Mouse (Mus musculus) adrenal gland, adult (tissue): ENCODE measurements around the gene Stac3.

Source experiments
- DNase-seq, 2 experiments: peaks; one replicate each; pipeline ENCODE4 v3.0.0; 2022 to 2023; ENCODE audit warnings: low spot score in 1 of 2; ENCODE audit not compliant: inconsistent age in 2 of 2

The Stac3 gene

GRCm38 (mm10) chr10:127522088-127522581 is 20.6 kb downstream of the Stac3 start, which contains the start of gene Shmt2:
Gene Shmt2 (minus strand): TSS chr10:127522444.
- peak; percentile 85 to 95 for DNase-seq

GRCm38 (mm10) chr10:127524646-127525255 is 23.3 kb downstream of the Stac3 start:
- DNase-seq, result no peak

- no peak for DNase-seq
Measured at GRCm38 (mm10) chr10:127526048-127526447, 24.6 kb downstream of the Stac3 start.

- DNase-seq, result peak; percentile 68 to 80
Measured at GRCm38 (mm10) chr10:127526681-127527080, 25.2 kb downstream of the Stac3 start.

- DNase-seq, result no peak
Measured at GRCm38 (mm10) chr10:127527481-127527880, 26.0 kb downstream of the Stac3 start.

GRCm38 (mm10) chr10:127530945-127531344 is 29.5 kb downstream of the Stac3 start:
- no peak for DNase-seq

GRCm38 (mm10) chr10:127531548-127531947 is 30.1 kb downstream of the Stac3 start:
- no peak for DNase-seq

GRCm38 (mm10) chr10:127534036-127534928 is 32.8 kb downstream of the Stac3 start, which contains the start of gene Nxph4:
Gene Nxph4 (minus strand): TSS chr10:127534559.
- DNase-seq, result peak in 1 of 2 experiments; percentile 68

GRCm38 (mm10) chr10:127534929-127535384 is 33.5 kb downstream of the Stac3 start:
- peak in 1 of 2 experiments; percentile 33 for DNase-seq

GRCm38 (mm10) chr10:127536586-127537314 is 35.3 kb downstream of the Stac3 start:
- peak in 1 of 2 experiments; percentile 73 for DNase-seq

GRCm38 (mm10) chr10:127537854-127538583 is 36.5 kb downstream of the Stac3 start:
- peak; percentile 78 to 92 for DNase-seq

- DNase-seq, result no peak
Measured at GRCm38 (mm10) chr10:127541510-127541909, 40.0 kb downstream of the Stac3 start.

GRCm38 (mm10) chr10:127542084-127542483 is 40.6 kb downstream of the Stac3 start:
- DNase-seq, result no peak

- DNase-seq, result no peak
Measured at GRCm38 (mm10) chr10:127542720-127543119, 41.2 kb downstream of the Stac3 start.

GRCm38 (mm10) chr10:127543916-127544315 is 42.4 kb downstream of the Stac3 start:
- no peak for DNase-seq

- DNase-seq, result peak; percentile 59 to 65
Measured at GRCm38 (mm10) chr10:127544375-127544774, 42.9 kb downstream of the Stac3 start.

- no peak for DNase-seq
Measured at GRCm38 (mm10) chr10:127546505-127546904, 45.0 kb downstream of the Stac3 start.

- DNase-seq, result no peak
Measured at GRCm38 (mm10) chr10:127548236-127548635, 46.8 kb downstream of the Stac3 start.

- no peak for DNase-seq
Measured at GRCm38 (mm10) chr10:127549892-127550291, 48.4 kb downstream of the Stac3 start.

GRCm38 (mm10) chr10:127555703-127556102 is 54.2 kb downstream of the Stac3 start:
- peak in 1 of 2 experiments; percentile 55 for DNase-seq
